In the genomic region with DNA sequence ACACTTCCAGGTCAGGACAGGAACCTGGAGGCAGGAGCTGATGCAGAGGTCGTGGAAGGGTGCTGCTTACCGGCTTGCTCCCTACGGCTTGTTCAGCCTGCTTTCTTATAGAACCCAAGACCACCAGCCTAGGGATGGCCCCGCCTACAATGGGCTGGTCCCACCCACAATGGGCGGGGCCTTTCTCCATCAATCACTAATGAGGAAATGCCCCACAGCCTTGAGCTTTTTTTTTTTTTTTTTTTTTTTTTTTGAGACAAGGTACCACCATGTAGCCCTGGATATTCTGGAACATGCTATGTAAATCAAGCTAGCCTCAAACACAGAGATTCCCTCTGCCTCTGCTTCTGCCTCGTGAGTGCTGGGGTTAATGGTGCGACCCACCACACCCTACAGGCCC, we compare ENCODE assay signal across 15 mouse cellular contexts. TPM values are rescaled to one million over a fixed set of nuclear protein-coding genes. Genes with fewer than 3 reads are reported as not detected.
"Had no signal": no experiment of that assay in that cellular context is flagged by ENCODE, and none has a peak within 500 bp of the region (broad histone marks: within the 10 kb centered on the region; RNA-seq: fewer than 3 reads in every experiment).

No protein-coding gene starts in this region.

- ATAC-seq: liver, postnatal 0 days had no signal

- H3K4me1 ChIP-seq: midbrain, embryonic 12.5 days had no signal

- H3K9ac ChIP-seq: liver, embryonic 13.5 days; liver, postnatal 0 days; lung, embryonic 15.5 days; midbrain, embryonic 12.5 days; neural tube, embryonic 15.5 days had no signal

- H3K4me2 ChIP-seq: liver, embryonic 13.5 days; lung, embryonic 15.5 days; midbrain, embryonic 12.5 days; neural tube, embryonic 15.5 days had no signal

- H3K9me3 ChIP-seq: liver, embryonic 13.5 days; lung, embryonic 15.5 days; midbrain, embryonic 12.5 days; neural tube, embryonic 15.5 days had no signal

- H3K27ac ChIP-seq: liver, embryonic 13.5 days; macrophage; midbrain, embryonic 12.5 days; neural tube, embryonic 15.5 days had no signal

- H3K4me3 ChIP-seq: liver, embryonic 13.5 days; lung, embryonic 15.5 days; megakaryocyte, embryonic 14.5 days; midbrain, embryonic 12.5 days; myocyte; neural tube, embryonic 15.5 days had no signal

- DNase-seq: layer of hippocampus, postnatal 36 days; liver; liver, embryonic 13.5 days; liver, postnatal 0 days; lung, postnatal 14 days; right cerebral cortex, adult 18-20 months; right cerebral cortex, postnatal 25 days; thymus, adult 18-20 months; thymus, postnatal 14 days had no signal

RNA-seq across cellular contexts. Expression of a gene that starts 18.4 kb away (rescaled TPM):
- polyA plus RNA-seq: macrophage had no signal

RNA-seq across cellular contexts. Expression of a gene that starts 50.6 kb away (rescaled TPM):
- polyA plus RNA-seq: myocyte had no signal
